Mouse (Mus musculus) B cell, adult (primary cell): ENCODE results near the gene Hmga2. TPM values are rescaled to one million over a fixed set of nuclear protein-coding genes. Genes with fewer than 3 reads are reported as not detected.

ENCODE experiments used
- total RNA-seq: library from RNA; stranded (reverse); gene quantifications from 4 replicates; pipeline ENCODE4 v1.2.4, GENCODE M21; 2023; ENCODE audit not compliant: inconsistent age

The Hmga2 gene
- total RNA-seq, result 0.13 TPM in 2 of 4 replicates, not detected in the others

GRCm38 (mm10) chr10:120475601-120476515 lies at the start of gene Hmga2:
TSS of gene Hmga2 (minus strand) at chr10:120476469.

Other genes starting within 250 kb of the Hmga2 start
- gene Llph, start 249.4 kb downstream of the Hmga2 start, total RNA-seq, result 43.4 to 54.5 TPM (median 46.7 TPM) in 4 replicates